Mouse (Mus musculus): ENCODE data around the gene Pdgfb. TPM values are rescaled to one million over a fixed set of nuclear protein-coding genes. Genes with fewer than 3 reads are reported as not detected.

The Pdgfb gene
- polyA plus RNA-seq, 1 experiment from 2014 or later: 6.1 TPM

DNA sequence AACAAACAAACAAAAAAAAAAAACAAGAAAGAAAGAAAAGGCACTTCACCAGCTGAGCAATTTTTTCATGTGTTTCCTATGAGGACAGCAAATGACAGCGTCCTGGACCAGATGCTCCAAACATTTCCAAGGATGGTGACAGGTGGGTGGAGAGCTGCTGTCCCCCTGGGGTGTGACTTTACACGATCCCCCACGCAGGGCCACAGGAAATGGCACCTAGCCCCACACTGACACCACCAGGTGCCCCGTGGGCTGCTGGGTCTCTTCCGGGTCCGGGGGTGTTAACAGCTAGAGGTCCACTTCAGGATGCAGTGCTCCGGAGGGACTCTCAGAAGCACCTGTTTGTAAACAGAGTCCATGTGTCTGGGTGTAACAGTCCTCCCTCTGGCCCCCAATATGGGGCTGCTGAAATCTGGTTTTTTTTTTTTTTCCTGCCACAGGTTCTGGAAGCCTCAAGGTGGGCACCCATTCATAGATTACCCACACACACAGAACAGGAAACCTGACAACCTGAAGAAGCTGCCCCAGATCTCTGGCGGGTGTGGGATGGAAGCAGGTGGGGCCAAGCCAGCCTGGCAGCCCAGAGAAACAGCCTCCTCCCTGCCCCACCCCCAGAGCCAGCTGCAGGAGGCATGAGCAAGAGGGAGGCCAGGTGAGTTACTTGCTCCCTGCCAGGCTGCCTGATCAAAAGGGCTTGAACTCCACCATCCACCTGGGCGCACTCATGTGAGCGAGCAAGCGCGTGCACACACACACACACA lies 5.2 kb downstream of the Pdgfb start:
- ATAC-seq (ENCODE audit: low read depth): no peak
- H3K36me3 ChIP-seq (ENCODE audit: control insufficient read depth, insufficient read depth, low read length): no peaks in the 10 kb centered on the region
- no peak overlapping the region for H3K4me2 ChIP-seq (ENCODE audit: low read depth, low read length)
- no peak for DNase-seq (ENCODE audit: low spot score)
- no peak overlapping the region for H3K27ac ChIP-seq (replicated peaks; ENCODE audit: low read depth, low read length)
- no peak overlapping the region for H3K4me3 ChIP-seq (ENCODE audit: low read depth, low read length)
- WGBS: 45% methylated on average over 12 of the region's 12 CpGs
- no peaks in the 10 kb centered on the region for H3K9me3 ChIP-seq (ENCODE audit: control insufficient read depth, low read length)
- no peak overlapping the region for H3K9ac ChIP-seq (ENCODE audit: low read depth, low read length)
- no peaks in the 10 kb centered on the region; the same call in 1 of the 2 replicates for H3K4me1 ChIP-seq (ENCODE audit: control insufficient read depth, insufficient read depth, low read length)
- H3K27me3 ChIP-seq (replicated peaks; ENCODE audit: control insufficient read depth, insufficient read depth, low read length): peaks cover 37% of the 10 kb centered on the region

DNA sequence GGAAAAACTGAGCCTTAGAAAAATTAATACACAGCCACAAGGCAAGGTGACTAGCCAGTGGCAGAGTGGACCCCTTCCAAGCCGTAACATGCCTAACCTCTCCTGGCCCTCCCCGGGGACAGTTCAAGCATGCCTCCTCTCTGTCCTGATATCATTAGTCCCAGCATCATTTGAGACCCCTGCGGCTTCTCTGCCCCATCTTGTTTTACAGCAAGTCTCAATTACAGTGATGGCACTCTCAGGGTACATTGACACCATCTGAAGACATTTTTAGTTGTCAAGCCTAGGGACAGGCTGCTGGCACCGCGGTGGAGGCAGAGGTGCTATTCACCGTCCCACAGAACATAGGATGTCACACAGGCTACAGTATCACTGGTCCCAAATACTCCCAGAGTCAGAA lies 6.3 kb downstream of the Pdgfb start:
- Histone ChIP-seq H3K27me3 (replicated peaks; ENCODE audit: control insufficient read depth, insufficient read depth, low read length) (peaks cover 25% of the 10 kb centered on the region), H3K4me3 (ENCODE audit: low read depth, low read length) (no peak overlapping the region), H3K27ac (replicated peaks; ENCODE audit: low read depth, low read length) (no peak overlapping the region), H3K4me2 (ENCODE audit: low read depth, low read length) (no peak overlapping the region), H3K9me3 (ENCODE audit: control insufficient read depth, low read length) (no peaks in the 10 kb centered on the region), H3K9ac (ENCODE audit: low read depth, low read length) (no peak overlapping the region), H3K4me1 (ENCODE audit: control insufficient read depth, insufficient read depth, low read length) (no peaks in the 10 kb centered on the region; the same call in 1 of the 2 replicates), H3K36me3 (ENCODE audit: control insufficient read depth, insufficient read depth, low read length) (no peaks in the 10 kb centered on the region)
- 86% methylated on average over 6 of the region's 6 CpGs for WGBS
- no peak for ATAC-seq (ENCODE audit: low read depth)
- DNase-seq (ENCODE audit: low spot score): no peak

DNA sequence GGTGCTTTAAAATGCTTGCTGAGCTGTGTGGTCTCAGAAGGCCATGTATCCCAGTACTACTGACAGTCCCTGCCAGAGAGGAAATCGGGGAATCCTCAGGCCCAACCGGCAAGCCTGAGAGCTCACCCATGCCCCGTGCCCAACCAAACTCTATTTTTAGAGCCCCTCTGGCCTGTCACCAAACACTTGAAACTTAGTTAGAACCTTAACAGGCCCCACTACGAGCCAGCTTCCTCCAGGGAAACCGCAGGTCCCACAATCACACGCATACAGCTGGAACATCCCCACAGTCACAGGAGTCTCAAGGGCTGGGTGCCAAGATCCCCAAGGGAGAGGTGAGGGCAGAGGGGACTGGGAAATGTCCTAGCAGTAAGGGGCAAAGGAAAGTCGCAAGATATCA lies 8.6 kb downstream of the Pdgfb start:
- 73% methylated on average over 7 of the region's 7 CpGs for WGBS
- peaks cover 4% of the 10 kb centered on the region; the same call in 1 of the 2 replicates for H3K27me3 ChIP-seq (replicated peaks; ENCODE audit: control insufficient read depth, insufficient read depth, low read length)
- no peaks in the 10 kb centered on the region; the same call in 1 of the 2 replicates for H3K4me1 ChIP-seq (ENCODE audit: control insufficient read depth, insufficient read depth, low read length)
- ATAC-seq (ENCODE audit: low read depth) (no peak), DNase-seq (ENCODE audit: low spot score) (no peak)
- no peaks in the 10 kb centered on the region for H3K36me3 ChIP-seq (ENCODE audit: control insufficient read depth, insufficient read depth, low read length)
- H3K4me3 ChIP-seq (ENCODE audit: low read depth, low read length): no peak overlapping the region
- H3K27ac ChIP-seq (replicated peaks; ENCODE audit: low read depth, low read length): no peak overlapping the region
- no peak overlapping the region for H3K4me2 ChIP-seq (ENCODE audit: low read depth, low read length)
- no peak overlapping the region for H3K9ac ChIP-seq (ENCODE audit: low read depth, low read length)
- H3K9me3 ChIP-seq (ENCODE audit: control insufficient read depth, low read length): no peaks in the 10 kb centered on the region

- Histone ChIP-seq H3K36me3 (ENCODE audit: control insufficient read depth, insufficient read depth, low read length) (no peaks in the 10 kb centered on the region), H3K4me3 (ENCODE audit: low read depth, low read length) (no peak overlapping the region), H3K4me1 (ENCODE audit: control insufficient read depth, insufficient read depth, low read length) (no peaks in the 10 kb centered on the region; the same call in 1 of the 2 replicates), H3K27ac (replicated peaks; ENCODE audit: low read depth, low read length) (no peak overlapping the region), H3K9me3 (ENCODE audit: control insufficient read depth, low read length) (no peaks in the 10 kb centered on the region), H3K27me3 (replicated peaks; ENCODE audit: control insufficient read depth, insufficient read depth, low read length) (no peaks in the 10 kb centered on the region), H3K9ac (ENCODE audit: low read depth, low read length) (no peak overlapping the region), H3K4me2 (ENCODE audit: low read depth, low read length) (no peak overlapping the region)
- no peak for DNase-seq (ENCODE audit: low spot score)
- 79% methylated on average over 10 of the region's 10 CpGs for WGBS
- ATAC-seq (ENCODE audit: low read depth): no peak
Observed at GRCm38 (mm10) chr15:80005436-80005835, 9.3 kb downstream of the Pdgfb start.

GRCm38 (mm10) chr15:80004644-80005340 lies 10.0 kb downstream of the Pdgfb start:
- ATAC-seq (ENCODE audit: low read depth) (no peak), DNase-seq (ENCODE audit: low spot score) (peak; percentile 29)
- Histone ChIP-seq H3K4me3 (ENCODE audit: low read depth, low read length) (no peak overlapping the region), H3K9me3 (ENCODE audit: control insufficient read depth, low read length) (no peaks in the 10 kb centered on the region), H3K4me1 (ENCODE audit: control insufficient read depth, insufficient read depth, low read length) (no peaks in the 10 kb centered on the region; the same call in 1 of the 2 replicates), H3K27me3 (replicated peaks; ENCODE audit: control insufficient read depth, insufficient read depth, low read length) (no peaks in the 10 kb centered on the region), H3K4me2 (ENCODE audit: low read depth, low read length) (no peak overlapping the region), H3K9ac (ENCODE audit: low read depth, low read length) (no peak overlapping the region), H3K27ac (replicated peaks; ENCODE audit: low read depth, low read length) (peak overlapping the region; percentile 12; the same call in 1 of the 2 replicates), H3K36me3 (ENCODE audit: control insufficient read depth, insufficient read depth, low read length) (no peaks in the 10 kb centered on the region)
- 30% methylated on average over 14 of the region's 14 CpGs for WGBS

GRCm38 (mm10) chr15:80003581-80003980 lies 11.2 kb downstream of the Pdgfb start:
- no peak for DNase-seq (ENCODE audit: low spot score)
- H3K27ac ChIP-seq (replicated peaks; ENCODE audit: low read depth, low read length): no peak overlapping the region
- no peak for ATAC-seq (ENCODE audit: low read depth)
- H3K9ac ChIP-seq (ENCODE audit: low read depth, low read length): no peak overlapping the region
- no peak overlapping the region for H3K4me2 ChIP-seq (ENCODE audit: low read depth, low read length)
- WGBS: 40% methylated on average over 2 of the region's 2 CpGs
- no peaks in the 10 kb centered on the region for H3K9me3 ChIP-seq (ENCODE audit: control insufficient read depth, low read length)
- no peaks in the 10 kb centered on the region for H3K36me3 ChIP-seq (ENCODE audit: control insufficient read depth, insufficient read depth, low read length)
- H3K4me1 ChIP-seq (ENCODE audit: control insufficient read depth, insufficient read depth, low read length): no peaks in the 10 kb centered on the region; the same call in 1 of the 2 replicates
- no peak overlapping the region for H3K4me3 ChIP-seq (ENCODE audit: low read depth, low read length)
- H3K27me3 ChIP-seq (replicated peaks; ENCODE audit: control insufficient read depth, insufficient read depth, low read length): no peaks in the 10 kb centered on the region

DNA sequence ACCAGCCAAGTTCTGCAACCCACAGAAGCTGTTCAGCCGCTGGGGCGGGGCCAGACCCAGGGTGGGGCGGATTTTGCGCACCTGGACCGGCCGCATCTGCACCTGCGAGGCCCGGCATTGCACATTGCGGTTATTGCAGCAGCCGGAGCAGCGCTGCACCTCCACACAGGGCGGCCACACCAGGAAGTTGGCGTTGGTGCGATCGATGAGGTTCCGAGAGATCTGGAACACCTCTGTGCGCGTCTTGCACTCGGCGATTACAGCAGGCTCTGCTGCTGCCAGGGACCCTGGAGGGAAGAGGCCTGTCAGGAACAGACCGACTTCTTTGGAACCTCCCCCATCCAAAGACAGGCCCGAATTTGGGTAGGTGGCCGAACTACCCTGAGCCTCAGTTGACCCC lies 13.2 kb downstream of the Pdgfb start:
- no peak overlapping the region for H3K4me2 ChIP-seq (ENCODE audit: low read depth, low read length)
- H3K4me3 ChIP-seq (ENCODE audit: low read depth, low read length): no peak overlapping the region
- H3K9ac ChIP-seq (ENCODE audit: low read depth, low read length): no peak overlapping the region
- DNase-seq (ENCODE audit: low spot score) (no peak), ATAC-seq (ENCODE audit: low read depth) (no peak)
- no peaks in the 10 kb centered on the region for H3K9me3 ChIP-seq (ENCODE audit: control insufficient read depth, low read length)
- WGBS: 92% methylated on average over 23 of the region's 23 CpGs
- H3K4me1 ChIP-seq (ENCODE audit: control insufficient read depth, insufficient read depth, low read length): no peaks in the 10 kb centered on the region; the same call in 1 of the 2 replicates
- no peaks in the 10 kb centered on the region for H3K36me3 ChIP-seq (ENCODE audit: control insufficient read depth, insufficient read depth, low read length)
- no peak overlapping the region for H3K27ac ChIP-seq (replicated peaks; ENCODE audit: low read depth, low read length)
- H3K27me3 ChIP-seq (replicated peaks; ENCODE audit: control insufficient read depth, insufficient read depth, low read length): no peaks in the 10 kb centered on the region

DNA sequence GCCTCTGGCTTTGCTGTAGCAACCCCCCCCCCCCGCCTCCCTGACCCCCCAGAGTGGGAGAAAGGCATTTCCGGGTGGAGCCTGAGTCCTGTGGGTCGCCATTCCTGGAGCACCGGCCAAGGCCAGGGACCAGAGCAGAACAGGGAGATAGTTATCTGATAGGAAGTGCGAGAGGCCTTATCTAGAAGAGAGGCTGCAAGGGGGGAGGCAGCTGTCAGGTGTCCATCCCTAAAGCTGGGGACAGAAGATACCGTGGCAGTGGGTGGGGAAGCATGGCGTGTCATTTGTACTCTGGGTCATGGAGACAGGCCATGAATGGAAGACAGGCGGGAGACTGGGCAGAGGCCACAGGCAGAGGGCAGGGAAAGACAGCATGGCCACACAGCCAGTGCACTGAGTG lies 14.1 kb downstream of the Pdgfb start:
- Histone ChIP-seq H3K36me3 (ENCODE audit: control insufficient read depth, insufficient read depth, low read length) (no peaks in the 10 kb centered on the region), H3K9me3 (ENCODE audit: control insufficient read depth, low read length) (no peaks in the 10 kb centered on the region), H3K4me2 (ENCODE audit: low read depth, low read length) (no peak overlapping the region), H3K27me3 (replicated peaks; ENCODE audit: control insufficient read depth, insufficient read depth, low read length) (no peaks in the 10 kb centered on the region), H3K27ac (replicated peaks; ENCODE audit: low read depth, low read length) (no peak overlapping the region), H3K4me3 (ENCODE audit: low read depth, low read length) (no peak overlapping the region), H3K9ac (ENCODE audit: low read depth, low read length) (no peak overlapping the region), H3K4me1 (ENCODE audit: control insufficient read depth, insufficient read depth, low read length) (no peaks in the 10 kb centered on the region; the same call in 1 of the 2 replicates)
- ATAC-seq (ENCODE audit: low read depth) (no peak), DNase-seq (ENCODE audit: low spot score) (no peak)
- 42% methylated on average over 8 of the region's 8 CpGs for WGBS
